Mouse (Mus musculus) E14TG2a.4 (cell line): ENCODE results near the gene Syt15.

Experiments
- CTCF ChIP-seq: conservative IDR thresholded peaks from 2 replicates; pipeline ENCODE4 v1.5.1; 2014; ENCODE audit warnings: low read length
- NANOG ChIP-seq: IDR thresholded peaks from 2 replicates; pipeline ENCODE4 v1.6.1; 2014; ENCODE audit warnings: borderline replicate concordance, low read length, mixed read lengths

GRCm38 (mm10) chr14:34234630-34235380 lies 15.4 kb downstream of the Syt15 start:
- peak; percentile 43 for TF ChIP-seq CTCF
- no peak for TF ChIP-seq NANOG
